Comparison of ENCODE assay signal across 16 mouse cellular contexts in the genomic region with DNA sequence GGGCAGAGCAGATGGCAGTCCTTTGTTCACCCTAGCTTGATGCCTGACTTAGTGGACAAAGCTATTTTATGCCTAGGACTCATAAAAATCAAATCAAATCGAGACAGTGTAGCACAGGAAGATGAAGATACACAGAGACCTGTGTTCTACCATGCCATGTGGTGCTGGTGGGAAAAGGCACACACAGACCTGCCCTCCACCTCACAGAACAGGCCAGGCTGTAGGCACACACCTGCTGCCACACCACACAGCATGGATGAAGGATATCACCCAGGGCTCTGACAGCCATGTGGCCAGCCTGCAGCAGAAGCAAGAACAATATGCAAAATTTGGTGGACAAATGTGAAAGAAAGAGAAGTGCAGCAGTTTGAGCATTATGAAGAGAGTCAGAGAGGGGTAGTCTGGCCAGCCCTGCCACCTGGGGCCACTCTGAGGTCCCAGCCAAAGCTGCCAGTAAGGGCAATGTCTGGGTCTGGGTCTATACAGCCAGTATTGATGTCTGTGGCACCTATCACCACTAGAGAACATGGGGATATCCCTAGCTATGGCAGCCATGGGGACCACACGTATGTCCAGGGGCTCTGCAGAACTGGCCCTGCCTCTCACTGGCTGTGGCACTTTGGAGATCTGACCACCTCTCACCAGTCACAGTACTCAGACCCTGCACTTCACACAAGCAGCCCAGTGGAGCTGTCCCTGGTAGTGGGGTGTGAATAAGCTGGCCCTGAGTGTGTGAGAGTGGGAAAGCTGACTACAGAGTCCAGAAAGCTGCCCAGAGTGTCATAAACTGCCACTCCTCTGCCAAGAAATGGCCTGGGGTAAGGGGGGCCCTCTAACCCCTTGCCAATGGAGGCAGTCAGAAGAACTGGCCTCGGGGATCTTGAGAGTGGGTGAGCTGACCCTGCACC. TPM values are rescaled to one million over a fixed set of nuclear protein-coding genes. Genes with fewer than 3 reads are reported as not detected.
A peak's percentile ranks its signal among the peaks of the same experiment; 100 is the strongest.
DNase-seq lines count a peak whose midpoint lies in the region; ATAC-seq lines count a peak whose summit lies in the region.
"Had no signal": no experiment of that assay in that cellular context is flagged by ENCODE, and none has a peak within 500 bp of the region (broad histone marks: within the 10 kb centered on the region; RNA-seq: fewer than 3 reads in every experiment).

No protein-coding gene starts in this region.

- H3K4me1 ChIP-seq in forebrain, embryonic 13.5 days = peaks cover 13% of the 10 kb centered on the region
- H3K4me1 ChIP-seq in forebrain, embryonic 10.5 days = no peaks in the 10 kb centered on the region
- H3K4me1 ChIP-seq in lung, embryonic 15.5 days = no peaks in the 10 kb centered on the region
- no peaks in the 10 kb centered on the region for H3K4me1 ChIP-seq in hindbrain, embryonic 14.5 days (replicated peaks; ENCODE audit: control insufficient read depth, insufficient read depth, low read length)
- no peaks in the 10 kb centered on the region; the same call in 1 of the 2 replicates for H3K4me1 ChIP-seq in neural tube, embryonic 13.5 days (replicated peaks)
- no peaks in the 10 kb centered on the region for H3K4me1 ChIP-seq in intestine, embryonic 15.5 days (replicated peaks)
- H3K4me1 ChIP-seq: liver, embryonic 12.5 days had no signal

- no peaks in the 10 kb centered on the region for H3K9me3 ChIP-seq in forebrain, embryonic 13.5 days (replicated peaks)
- H3K9me3 ChIP-seq in forebrain, embryonic 10.5 days = no peaks in the 10 kb centered on the region
- no peaks in the 10 kb centered on the region for H3K9me3 ChIP-seq in lung, embryonic 15.5 days
- no peaks in the 10 kb centered on the region for H3K9me3 ChIP-seq in hindbrain, embryonic 14.5 days (ENCODE audit: control insufficient read depth, low read length)
- no peaks in the 10 kb centered on the region for H3K9me3 ChIP-seq in neural tube, embryonic 13.5 days
- H3K9me3 ChIP-seq in intestine, embryonic 15.5 days = no peaks in the 10 kb centered on the region
- H3K9me3 ChIP-seq: liver, embryonic 12.5 days had no signal

- 45% methylated on average over 3 of the region's 3 CpGs for WGBS in forebrain, embryonic 13.5 days
- 61% methylated on average over 3 of the region's 3 CpGs for WGBS in forebrain, embryonic 10.5 days
- 39% methylated on average over 3 of the region's 3 CpGs for WGBS in lung, embryonic 15.5 days
- 72% methylated on average over 3 of the region's 3 CpGs for WGBS in hindbrain, embryonic 14.5 days
- WGBS in neural tube, embryonic 13.5 days = 59% methylated on average over 3 of the region's 3 CpGs
- WGBS in intestine, embryonic 15.5 days = 52% methylated on average over 3 of the region's 3 CpGs

- 0 out of 2 replicates have a peak, but pooled peaks cover 5% of the 10 kb centered on the region for H3K27me3 ChIP-seq in forebrain, embryonic 13.5 days
- H3K27me3 ChIP-seq in forebrain, embryonic 10.5 days (ENCODE audit: poor library complexity, severe bottlenecking) = no peaks in the 10 kb centered on the region
- H3K27me3 ChIP-seq in lung, embryonic 15.5 days = no peaks in the 10 kb centered on the region
- no peaks in the 10 kb centered on the region for H3K27me3 ChIP-seq in hindbrain, embryonic 14.5 days (ENCODE audit: control insufficient read depth, insufficient read depth, low read length)
- H3K27me3 ChIP-seq in neural tube, embryonic 13.5 days = no peaks in the 10 kb centered on the region
- H3K27me3 ChIP-seq in intestine, embryonic 15.5 days (replicated peaks) = no peaks in the 10 kb centered on the region
- H3K27me3 ChIP-seq: liver, embryonic 12.5 days had no signal

- H3K9ac ChIP-seq in forebrain, embryonic 13.5 days = no peak overlapping the region
- H3K9ac ChIP-seq in lung, embryonic 15.5 days = no peak overlapping the region
- H3K9ac ChIP-seq in hindbrain, embryonic 14.5 days = no peak overlapping the region
- no peak overlapping the region for H3K9ac ChIP-seq in neural tube, embryonic 13.5 days
- H3K9ac ChIP-seq in intestine, embryonic 15.5 days = no peak overlapping the region
- H3K9ac ChIP-seq: liver, embryonic 12.5 days had no signal

- no peaks in the 10 kb centered on the region for H3K36me3 ChIP-seq in forebrain, embryonic 13.5 days (ENCODE audit: poor library complexity, severe bottlenecking)
- no peaks in the 10 kb centered on the region for H3K36me3 ChIP-seq in forebrain, embryonic 10.5 days (replicated peaks)
- no peaks in the 10 kb centered on the region for H3K36me3 ChIP-seq in lung, embryonic 15.5 days
- H3K36me3 ChIP-seq in hindbrain, embryonic 14.5 days (replicated peaks; ENCODE audit: control insufficient read depth, insufficient read depth) = no peaks in the 10 kb centered on the region
- no peaks in the 10 kb centered on the region for H3K36me3 ChIP-seq in neural tube, embryonic 13.5 days
- no peaks in the 10 kb centered on the region for H3K36me3 ChIP-seq in intestine, embryonic 15.5 days
- H3K36me3 ChIP-seq: liver, embryonic 12.5 days had no signal

- no peak overlapping the region for H3K4me2 ChIP-seq in forebrain, embryonic 13.5 days
- no peak overlapping the region for H3K4me2 ChIP-seq in lung, embryonic 15.5 days
- H3K4me2 ChIP-seq in hindbrain, embryonic 14.5 days (replicated peaks) = no peak overlapping the region
- H3K4me2 ChIP-seq in neural tube, embryonic 13.5 days = no peak overlapping the region
- no peak overlapping the region for H3K4me2 ChIP-seq in intestine, embryonic 15.5 days (replicated peaks)
- H3K4me2 ChIP-seq: liver, embryonic 12.5 days had no signal

- peak; percentile 38 for ATAC-seq in forebrain, embryonic 13.5 days
- ATAC-seq in lung, embryonic 15.5 days (ENCODE audit: borderline replicate concordance, extremely low read depth, low FRiP score, low TSS enrichment) = peak; percentile 31; the same call in 1 of the 2 replicates
- ATAC-seq in hindbrain, embryonic 14.5 days (ENCODE audit: low FRiP score) = peak; percentile 43; the same call in 1 of the 2 replicates
- ATAC-seq in neural tube, embryonic 13.5 days (ENCODE audit: low read depth) = peak; percentile 19
- ATAC-seq in intestine, embryonic 15.5 days = no peak
- ATAC-seq: liver, embryonic 12.5 days; lung, postnatal 0 days had no signal

- no peak overlapping the region for H3K27ac ChIP-seq in forebrain, embryonic 13.5 days
- no peak overlapping the region for H3K27ac ChIP-seq in forebrain, embryonic 10.5 days
- no peak overlapping the region for H3K27ac ChIP-seq in lung, embryonic 15.5 days
- no peak overlapping the region for H3K27ac ChIP-seq in hindbrain, embryonic 14.5 days
- no peak overlapping the region for H3K27ac ChIP-seq in neural tube, embryonic 13.5 days (replicated peaks)
- H3K27ac ChIP-seq in intestine, embryonic 15.5 days = no peak overlapping the region
- H3K27ac ChIP-seq: kidney, postnatal 0 days; liver, embryonic 12.5 days had no signal

- H3K4me3 ChIP-seq in forebrain, embryonic 13.5 days = no peak overlapping the region
- no peak overlapping the region for H3K4me3 ChIP-seq in forebrain, embryonic 10.5 days
- H3K4me3 ChIP-seq in lung, embryonic 15.5 days = no peak overlapping the region
- no peak overlapping the region for H3K4me3 ChIP-seq in hindbrain, embryonic 14.5 days (replicated peaks; ENCODE audit: low read length)
- no peak overlapping the region for H3K4me3 ChIP-seq in neural tube, embryonic 13.5 days
- no peak overlapping the region for H3K4me3 ChIP-seq in intestine, embryonic 15.5 days (replicated peaks)
- H3K4me3 ChIP-seq: liver, embryonic 12.5 days had no signal

- no peak for DNase-seq in forebrain, embryonic 10.5 days (ENCODE audit: extremely low spot score, low spot score)
- DNase-seq in lung, postnatal 25 days (ENCODE audit: low spot score) = no peak
- DNase-seq in hindbrain, embryonic 14.5 days (ENCODE audit: low spot score) = no peak
- DNase-seq in lung, postnatal 14 days = no peak
- DNase-seq: cerebellum, adult 9-11 months; embryo, embryonic 11 days; spleen, adult 18-20 months had no signal

RNA-seq across cellular contexts. Expression of gene Prdm13, which starts 57.1 kb away (rescaled TPM):
- polyA plus RNA-seq in forebrain, embryonic 13.5 days (2015; fragmentation: Nextera tagmentation; extraction: Ambion mirVana) = 0.38 and 0.46 TPM in 2 replicates
- 0.04 and 0.10 TPM in 2 replicates for polyA plus RNA-seq in forebrain, embryonic 10.5 days (2016; fragmentation: Nextera tagmentation; extraction: Ambion mirVana)
- not detected in 2 replicates for polyA plus RNA-seq in lung, embryonic 15.5 days (2015; fragmentation: Nextera tagmentation; extraction: Ambion mirVana)
- 0.40 and 0.64 TPM in 2 replicates for polyA plus RNA-seq in hindbrain, embryonic 14.5 days (2014; fragmentation: Nextera tagmentation; extraction: Ambion mirVana)
- polyA plus RNA-seq in neural tube, embryonic 13.5 days (2015; fragmentation: Nextera tagmentation; extraction: Ambion mirVana) = 1.4 and 2.0 TPM in 2 replicates
- polyA plus RNA-seq in intestine, embryonic 15.5 days (2015; fragmentation: Nextera tagmentation; extraction: Ambion mirVana) = not detected in 2 replicates
- polyA plus RNA-seq: heart, embryonic 14.5 days; kidney, postnatal 0 days; liver, embryonic 12.5 days; lung, postnatal 0 days; testis, adult 2 months had no signal
